Mouse (Mus musculus) thymus, adult 18-20 months (tissue): Measurements from ENCODE around the gene Zbtb16.

Experiments used
- DNase-seq, 2 experiments: peaks; one replicate each; pipeline ENCODE4 v3.0.0; 2022; ENCODE audit warnings: mixed read lengths in 2 of 2

The Zbtb16 gene

GRCm38 (mm10) chr9:48801322-48801721, 34.7 kb downstream of the Zbtb16 start:
- DNase-seq, result no peak

DNA sequence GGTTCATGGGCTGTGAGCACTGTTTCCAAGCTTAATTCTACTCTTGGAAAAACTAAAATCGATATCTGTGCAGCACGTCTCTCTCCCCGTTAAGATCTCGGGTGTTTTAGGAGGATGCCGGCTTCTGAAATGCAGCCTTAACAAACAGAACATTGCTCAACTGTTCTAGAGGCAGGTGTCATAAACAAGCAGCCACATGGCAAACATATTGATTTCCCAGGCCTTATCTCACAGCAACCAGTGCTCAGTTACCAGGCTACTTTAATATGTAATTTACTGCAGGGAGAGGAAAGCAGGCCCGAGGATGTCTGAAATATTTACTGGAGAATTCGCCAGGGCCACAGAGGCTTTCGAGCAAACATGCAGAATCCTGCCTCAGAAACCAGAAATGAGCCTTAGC, 35.4 kb downstream of the Zbtb16 start:
- no peak for DNase-seq

- no peak for DNase-seq
Observed at GRCm38 (mm10) chr9:48798044-48798443, 38.0 kb downstream of the Zbtb16 start.

- no peak for DNase-seq
Observed at GRCm38 (mm10) chr9:48796267-48796822, 39.7 kb downstream of the Zbtb16 start.

- no peak for DNase-seq
Observed at GRCm38 (mm10) chr9:48795740-48796139, 40.3 kb downstream of the Zbtb16 start.

DNA sequence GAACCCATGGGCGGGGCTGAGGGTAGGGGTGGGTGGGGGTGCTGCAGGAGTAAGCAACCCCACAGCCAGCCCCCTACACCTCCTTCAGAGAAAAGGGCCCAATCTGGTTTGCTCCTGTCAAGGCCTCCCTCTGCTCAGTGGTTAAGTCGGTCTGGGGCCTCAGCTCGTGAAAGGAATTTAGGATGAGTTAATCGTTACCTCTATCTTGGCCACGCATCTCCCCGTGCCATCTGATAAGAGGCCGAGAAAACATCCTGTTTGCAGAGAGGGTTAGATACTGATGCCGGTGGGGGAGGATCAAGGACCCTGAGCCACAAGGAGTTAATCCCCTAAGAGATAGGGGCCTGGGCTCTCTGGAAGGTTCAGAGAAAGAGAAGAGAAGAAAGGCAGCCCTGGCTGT, 40.9 kb downstream of the Zbtb16 start:
- DNase-seq, result no peak

DNA sequence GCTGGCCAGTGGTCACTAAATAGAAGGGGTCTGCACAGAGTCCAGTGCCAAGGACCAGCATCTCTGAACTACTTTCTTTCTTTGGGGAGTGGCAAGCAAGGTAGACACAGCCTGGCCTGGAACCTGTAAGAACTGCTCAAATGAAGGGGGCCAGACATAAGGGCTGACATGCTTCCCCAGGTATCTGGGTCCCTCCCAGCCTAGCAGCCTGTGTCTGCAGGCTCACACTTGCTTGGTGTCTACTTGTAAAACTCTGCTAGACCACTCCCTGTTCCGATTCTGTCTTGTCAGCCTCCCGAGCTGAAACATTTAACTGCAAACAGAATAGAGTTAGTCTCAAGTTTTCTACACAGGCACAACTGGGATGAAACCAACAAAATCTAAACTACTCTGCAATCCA, 41.6 kb downstream of the Zbtb16 start:
- DNase-seq, result no peak

GRCm38 (mm10) chr9:48793638-48794188, 42.3 kb downstream of the Zbtb16 start:
- DNase-seq, result no peak

DNA sequence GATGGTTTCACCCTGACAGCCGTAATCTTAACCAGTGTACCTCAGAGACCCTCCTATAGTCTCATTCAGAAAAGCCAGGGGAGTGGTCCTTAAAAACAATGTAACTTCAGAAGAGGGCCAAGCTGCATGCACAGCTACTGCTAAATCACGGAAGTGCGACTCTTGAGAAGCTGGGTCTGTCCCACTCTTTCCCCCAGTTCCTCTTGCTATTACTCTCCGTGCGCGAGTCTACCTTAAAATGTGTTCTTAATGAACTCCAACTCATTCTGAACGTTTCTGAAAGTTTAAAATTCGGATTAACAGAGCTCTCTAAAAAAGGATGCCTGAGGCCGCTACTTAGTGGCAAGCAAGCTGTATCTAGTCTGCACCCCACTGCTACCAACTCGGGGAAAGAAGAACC, 45.4 kb downstream of the Zbtb16 start:
- no peak for DNase-seq

DNA sequence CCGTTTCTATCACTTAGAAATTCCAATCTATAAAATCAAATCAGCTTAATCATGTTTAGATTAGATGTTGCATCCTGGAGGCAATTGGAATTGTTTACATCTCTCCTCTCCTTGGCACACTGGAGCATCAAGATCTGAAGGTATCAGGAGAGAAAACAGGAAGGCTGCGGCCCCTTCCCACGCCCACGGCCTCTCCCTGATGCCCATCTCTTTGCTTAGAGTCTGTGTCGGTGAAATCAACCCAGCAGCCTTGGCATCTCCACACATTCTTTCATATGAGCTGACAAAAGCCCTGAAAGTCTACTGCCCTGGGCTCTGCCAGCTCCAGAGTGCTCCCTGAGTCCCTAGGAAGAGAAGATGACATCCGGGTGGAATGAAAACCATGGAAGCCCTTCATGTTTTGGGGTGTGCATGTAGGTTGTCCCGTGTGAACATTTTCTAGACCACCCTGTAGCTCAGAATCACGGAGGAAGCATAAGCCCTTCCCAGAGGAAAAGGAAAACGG, 48.1 kb downstream of the Zbtb16 start:
- no peak for DNase-seq

GRCm38 (mm10) chr9:48787321-48787720, 48.7 kb downstream of the Zbtb16 start:
- no peak for DNase-seq

- no peak for DNase-seq
Observed at GRCm38 (mm10) chr9:48786814-48787213, 49.2 kb downstream of the Zbtb16 start.

DNA sequence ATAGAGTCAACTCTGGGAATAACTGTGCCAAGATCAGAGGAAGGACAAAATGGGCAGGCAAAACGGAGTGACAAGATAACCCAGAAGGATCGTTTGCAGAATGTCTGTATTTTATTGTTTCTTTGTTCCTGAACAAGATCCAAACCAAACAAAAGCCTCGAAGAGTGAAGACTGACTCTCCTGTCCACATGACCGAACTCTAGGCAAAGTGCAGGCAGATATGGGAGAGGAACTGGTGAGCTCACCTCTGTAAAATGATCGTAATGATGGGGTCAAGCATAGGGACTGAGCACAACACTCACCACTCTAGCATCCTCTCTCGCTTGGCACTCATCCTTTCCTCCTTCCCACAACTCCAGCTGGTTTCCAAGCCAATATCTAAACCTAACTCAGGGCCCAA, 51.1 kb downstream of the Zbtb16 start:
- no peak for DNase-seq

GRCm38 (mm10) chr9:48783292-48783691, 52.7 kb downstream of the Zbtb16 start:
- no peak for DNase-seq

- DNase-seq, result no peak
Observed at GRCm38 (mm10) chr9:48782284-48783060, 53.5 kb downstream of the Zbtb16 start.

GRCm38 (mm10) chr9:48776268-48776667, 59.8 kb downstream of the Zbtb16 start:
- DNase-seq, result no peak

- DNase-seq, result no peak
Observed at GRCm38 (mm10) chr9:48775561-48775960, 60.5 kb downstream of the Zbtb16 start.

DNA sequence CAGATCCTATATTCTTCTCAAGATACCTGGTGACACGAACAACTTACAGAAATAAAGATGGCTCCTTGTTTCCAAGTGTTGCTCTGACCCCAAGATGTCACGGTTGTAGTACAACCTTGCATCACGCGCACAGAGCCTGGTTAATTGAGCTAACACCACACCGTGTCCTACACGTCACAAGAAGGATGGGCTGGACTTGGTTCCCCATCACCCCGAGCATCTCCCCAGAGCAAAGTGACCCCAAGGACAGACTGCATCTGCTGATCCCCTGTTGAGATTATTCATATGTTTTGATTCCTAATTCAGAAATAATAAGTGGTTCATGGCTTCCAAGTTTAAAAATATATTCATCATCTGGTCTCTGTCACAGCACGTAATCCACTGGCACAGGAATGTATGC, 62.3 kb downstream of the Zbtb16 start:
- DNase-seq, result no peak

GRCm38 (mm10) chr9:48773130-48773529, 62.9 kb downstream of the Zbtb16 start:
- no peak for DNase-seq

GRCm38 (mm10) chr9:48771504-48771903, 64.5 kb downstream of the Zbtb16 start:
- no peak for DNase-seq

GRCm38 (mm10) chr9:48768965-48769364, 67.1 kb downstream of the Zbtb16 start:
- no peak for DNase-seq

- DNase-seq, result no peak
Observed at GRCm38 (mm10) chr9:48767666-48768432, 68.2 kb downstream of the Zbtb16 start.

GRCm38 (mm10) chr9:48765927-48766326, 70.1 kb downstream of the Zbtb16 start:
- no peak for DNase-seq
